Mouse (Mus musculus): ENCODE measurements around the gene Btn1a1.

- TF ChIP-seq CTCF (IDR thresholded peaks at IDR 0.05; ENCODE audit: borderline replicate concordance, control insufficient read depth, extremely low read depth, insufficient read depth, low read length, poor library complexity) (no peak), POLR2A (IDR thresholded peaks at IDR 0.05; ENCODE audit: control insufficient read depth, extremely low read depth, insufficient read depth, low read length, poor library complexity) (no peak)
These were observed 28.6 kb downstream of the Btn1a1 start for GRCm38 (mm10) chr13:23436861-23437822.

Measured in thymus, adult 2 months (tissue).